Mouse (Mus musculus): ENCODE results near the gene Larp1.

DNA sequence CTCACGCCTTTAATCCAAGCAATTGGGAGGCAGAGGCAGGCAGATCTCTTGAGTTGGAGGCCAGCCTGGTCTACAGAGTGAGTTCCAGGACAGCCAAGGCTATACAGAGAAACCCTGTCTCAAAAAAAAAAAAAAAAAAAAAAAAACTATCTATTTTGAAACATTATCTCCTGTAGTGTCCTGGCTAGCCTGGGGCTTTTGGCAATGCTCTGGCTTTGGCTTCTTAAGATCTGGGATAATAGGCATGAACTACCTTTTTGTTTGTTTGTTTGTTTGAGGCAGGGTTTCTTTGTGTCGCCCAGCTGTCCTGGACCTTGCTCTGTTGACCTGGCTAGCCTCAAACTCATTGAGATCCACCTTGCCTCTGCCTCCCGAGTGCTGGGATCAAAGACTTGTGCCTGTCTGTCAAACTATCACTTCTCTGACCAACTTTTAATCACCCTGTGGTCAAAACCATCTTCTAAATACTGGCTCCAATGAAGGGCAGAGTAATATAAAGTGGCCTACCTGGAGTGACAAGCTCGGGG lies 92.4 kb downstream of the Larp1 start:
- TF ChIP-seq CTCF (IDR thresholded peaks at IDR 0.05; ENCODE audit: insufficient read depth, low read length), result no peak
- TF ChIP-seq POLR2A (IDR thresholded peaks at IDR 0.05; ENCODE audit: borderline replicate concordance, extremely low read depth, low read depth, low read length), result no peak

All from lung, adult 2 months (tissue).